Mouse (Mus musculus) fibroblast of lung, adult 2 months (primary cell): ENCODE data around the gene Nradd.

Experiments
- DNase-seq: peaks from one replicate; pipeline ENCODE4 v3.0.0-alpha.2; 2011; ENCODE audit warnings: low read depth

Nradd gene

DNA sequence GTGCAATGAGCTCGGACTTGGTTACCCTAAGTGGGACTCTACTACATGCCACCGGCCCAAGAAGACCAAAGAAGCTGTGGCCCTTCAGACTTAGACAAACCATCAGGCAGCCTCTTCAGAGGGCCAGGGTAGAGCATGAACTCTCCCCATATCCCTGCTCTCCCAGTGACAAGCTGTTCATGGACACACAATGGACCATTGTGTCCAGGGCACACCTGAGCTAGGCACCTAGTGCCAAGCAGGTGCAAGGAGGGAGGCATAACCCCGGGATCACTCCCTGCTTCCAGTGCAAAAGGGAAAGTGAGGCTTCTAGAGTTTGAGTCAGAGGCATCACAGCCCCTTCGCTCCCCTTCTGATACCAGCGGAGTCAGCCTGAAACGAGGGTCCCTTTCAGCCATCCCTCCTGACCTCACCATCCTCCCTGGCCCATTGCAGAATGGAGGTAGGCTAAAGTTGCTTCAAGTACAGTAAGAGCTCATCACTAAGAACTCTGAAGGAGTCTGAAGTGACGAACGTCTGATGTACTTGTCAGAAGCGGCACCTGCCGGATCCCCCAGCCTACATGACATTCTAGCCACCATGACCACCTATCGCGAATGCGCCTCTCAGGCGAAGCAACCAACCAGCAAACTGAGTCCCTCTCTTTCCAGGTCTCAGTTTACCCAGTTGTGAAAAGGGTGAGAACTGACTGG is 28.9 kb upstream of the Nradd start:
- DNase-seq, result no peak

DNA sequence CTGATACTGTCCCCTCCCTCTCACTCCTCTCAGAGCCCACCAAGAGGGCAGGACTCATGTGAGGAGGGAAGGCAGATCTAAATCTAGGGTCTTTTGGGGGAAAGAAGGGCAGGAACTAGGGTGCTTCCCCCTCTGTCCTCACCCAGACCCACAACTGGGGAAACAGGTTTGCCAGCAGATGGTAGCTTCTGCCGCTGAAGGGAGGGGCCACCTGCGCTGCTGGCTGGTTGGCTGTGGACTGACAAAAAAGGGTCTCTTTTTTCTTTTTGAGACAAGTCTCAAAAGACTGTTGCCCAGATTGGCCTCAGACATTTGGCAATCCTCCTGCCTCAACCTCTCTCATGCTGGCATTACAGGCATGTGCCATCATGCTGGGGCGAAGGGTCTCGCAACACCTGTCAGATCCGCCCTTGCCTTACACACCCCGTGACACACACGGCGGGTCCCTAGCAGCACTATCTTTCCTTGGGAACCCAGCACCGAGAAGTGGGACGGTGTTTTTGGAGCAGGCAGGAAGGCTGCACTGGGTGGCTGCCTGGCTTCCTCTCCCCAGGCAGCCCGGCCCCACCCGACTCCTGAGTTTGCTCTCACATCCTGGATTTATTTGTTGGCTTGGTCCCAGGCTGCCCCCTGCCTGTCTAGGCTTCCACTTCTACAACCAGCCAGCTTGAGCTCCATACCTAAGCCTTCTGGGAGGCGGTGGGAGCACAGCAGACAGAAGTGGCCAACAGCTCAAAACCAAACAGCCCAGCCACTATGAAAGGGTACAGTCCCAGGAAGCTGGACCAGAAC is 27.9 kb upstream of the Nradd start:
- DNase-seq, result no peak

DNA sequence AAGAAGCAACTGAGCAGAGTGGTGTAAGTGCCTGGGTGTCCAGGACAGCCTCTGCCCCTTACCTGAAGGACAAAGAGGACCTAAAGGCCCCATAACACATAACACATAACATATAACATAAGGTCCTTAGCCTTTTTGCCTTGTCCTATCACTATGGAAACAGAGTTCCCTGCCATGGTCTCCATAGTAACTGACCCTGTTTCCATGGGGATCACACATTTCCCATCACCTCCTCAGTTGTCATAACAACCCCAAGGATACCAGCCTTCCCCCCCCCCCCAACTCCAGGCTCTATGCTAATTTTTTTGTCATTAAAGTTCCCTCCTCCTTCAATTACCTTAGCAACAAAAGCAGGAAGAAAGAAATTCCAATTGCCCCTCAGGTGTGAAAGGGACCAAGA is 25.5 kb upstream of the Nradd start:
- no peak for DNase-seq

DNA sequence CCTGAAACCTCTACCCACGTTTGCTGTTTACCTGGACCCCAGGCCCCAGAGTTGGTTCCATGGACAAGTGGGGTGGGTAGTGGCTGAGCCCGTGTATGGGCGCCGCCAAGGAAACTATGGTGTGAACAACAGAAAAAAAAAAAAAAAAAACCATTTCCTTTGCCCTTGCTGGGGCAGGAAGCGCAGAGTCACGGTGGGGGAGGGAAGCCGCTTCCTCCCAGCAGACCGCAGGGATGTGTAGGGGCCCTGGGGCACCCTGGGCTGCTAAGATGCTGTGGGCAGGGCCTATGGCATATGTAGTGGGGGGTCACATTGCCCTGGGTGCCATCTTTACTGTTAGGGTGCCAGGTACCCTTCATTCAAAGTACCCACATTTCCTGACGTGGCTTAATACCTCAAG is 21.0 kb upstream of the Nradd start:
- DNase-seq, result no peak

DNA sequence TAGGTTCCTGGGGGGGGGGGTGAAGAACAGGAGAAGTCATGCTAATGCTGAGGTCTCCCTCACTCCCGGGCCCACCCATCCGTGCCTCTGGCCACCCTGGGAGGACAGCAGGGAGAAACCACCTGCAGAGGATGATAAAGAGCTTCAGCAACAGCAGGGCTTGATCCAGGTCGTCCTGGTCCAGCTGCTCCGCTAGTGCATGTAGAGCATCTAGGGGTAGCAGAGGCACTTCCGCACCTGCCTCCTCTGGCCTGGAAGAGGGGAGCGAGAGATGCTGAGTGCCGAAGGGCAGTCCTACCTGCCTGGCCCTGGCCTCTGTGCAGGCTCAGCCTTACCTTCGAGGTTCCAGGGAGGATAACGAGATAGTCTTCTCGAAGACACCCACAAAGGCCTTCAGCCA is 20.0 kb upstream of the Nradd start:
- no peak for DNase-seq

DNA sequence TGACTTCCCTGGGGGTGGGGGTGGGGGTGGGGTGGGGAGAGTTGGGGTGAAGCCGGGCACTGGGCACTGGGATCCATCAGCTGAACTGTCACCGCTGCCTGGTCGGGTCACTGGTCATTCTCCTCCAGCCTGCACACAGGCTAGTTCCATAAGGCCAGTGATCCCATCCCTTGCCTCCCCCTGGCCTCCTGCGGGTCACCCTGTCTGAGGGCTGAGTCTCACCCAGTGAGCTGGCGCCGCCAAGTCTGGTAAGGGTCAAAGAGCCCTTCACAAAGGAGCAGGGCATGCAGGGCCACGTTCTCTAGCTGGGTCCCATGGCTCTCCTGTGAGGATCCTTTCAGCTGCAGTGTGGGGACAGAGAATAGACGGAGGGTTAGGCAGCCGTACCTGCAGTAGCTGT is 19.5 kb upstream of the Nradd start:
- DNase-seq, result no peak

DNA sequence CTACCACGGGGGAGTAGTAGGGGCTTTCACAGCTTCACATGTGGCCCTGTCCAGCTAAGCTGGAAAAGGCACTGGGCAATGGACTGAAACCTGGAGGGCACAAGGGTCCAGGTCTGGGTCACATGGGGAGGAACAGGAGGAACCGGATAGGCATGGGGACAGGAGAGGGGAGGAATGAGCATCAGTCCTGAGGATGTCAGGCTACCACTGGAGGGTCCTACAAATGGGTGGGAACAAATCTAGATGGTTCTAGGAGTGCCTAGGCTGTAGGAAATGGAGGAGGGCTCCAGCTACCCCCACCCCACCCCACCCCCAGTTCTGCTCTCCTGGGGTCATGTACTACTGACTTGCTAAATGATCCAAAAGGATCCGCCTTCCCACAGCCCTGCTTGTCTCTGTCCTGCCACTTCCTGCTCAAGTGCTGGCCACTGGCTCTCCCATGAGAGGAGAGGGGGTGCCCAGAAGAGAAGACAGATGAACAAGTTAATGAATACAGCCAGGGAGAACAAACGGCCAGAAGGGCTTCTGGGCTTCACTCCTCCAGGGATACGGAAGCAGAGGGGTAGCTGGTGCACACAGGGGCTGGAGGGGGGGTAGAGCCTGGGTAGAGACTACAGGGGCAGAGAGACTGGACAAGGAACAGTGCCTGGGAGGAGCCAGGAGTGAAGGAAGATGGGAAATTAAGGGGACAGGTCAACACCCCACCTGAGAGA is 18.7 kb upstream of the Nradd start:
- no peak for DNase-seq

DNA sequence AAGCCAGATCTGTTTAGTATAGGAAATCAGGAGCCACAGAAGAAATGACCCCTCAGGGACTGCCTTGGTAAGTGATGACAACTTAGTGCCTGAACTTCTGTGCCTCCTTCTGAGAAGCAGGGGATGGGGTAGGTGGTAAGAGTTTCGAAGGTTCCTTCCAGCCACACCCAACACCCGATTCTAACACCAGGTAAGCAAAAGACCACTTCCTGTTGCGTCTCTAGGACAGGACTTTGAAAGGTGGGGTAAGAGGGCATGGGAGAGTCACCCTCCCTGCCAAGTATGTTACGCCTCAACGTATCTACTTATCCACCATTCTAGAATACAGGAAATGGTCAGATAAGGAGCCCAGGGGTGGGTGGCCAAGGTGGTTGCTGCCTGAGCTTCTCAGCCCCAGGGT is 16.8 kb upstream of the Nradd start:
- no peak for DNase-seq

DNA sequence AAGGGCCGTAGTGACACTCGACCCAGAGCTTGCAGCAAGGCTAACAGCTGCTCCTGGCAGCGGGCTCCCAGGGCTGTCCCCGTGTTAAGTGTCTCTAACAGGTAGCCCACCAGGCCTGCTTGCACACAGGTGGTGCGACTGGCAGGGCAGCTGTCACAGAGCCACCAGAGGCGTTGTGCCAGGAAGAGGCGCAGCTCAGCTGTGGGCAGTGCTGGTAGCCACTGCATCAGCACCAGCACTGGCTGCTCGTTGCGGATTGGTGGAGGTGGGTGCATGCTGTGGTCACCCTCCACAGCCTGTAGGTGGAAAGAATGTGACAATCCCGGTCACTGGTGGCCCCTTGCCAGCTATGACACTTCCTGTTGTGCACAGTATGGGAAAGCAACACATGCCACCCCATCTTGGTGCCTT is 14.4 kb upstream of the Nradd start:
- DNase-seq, result no peak

DNA sequence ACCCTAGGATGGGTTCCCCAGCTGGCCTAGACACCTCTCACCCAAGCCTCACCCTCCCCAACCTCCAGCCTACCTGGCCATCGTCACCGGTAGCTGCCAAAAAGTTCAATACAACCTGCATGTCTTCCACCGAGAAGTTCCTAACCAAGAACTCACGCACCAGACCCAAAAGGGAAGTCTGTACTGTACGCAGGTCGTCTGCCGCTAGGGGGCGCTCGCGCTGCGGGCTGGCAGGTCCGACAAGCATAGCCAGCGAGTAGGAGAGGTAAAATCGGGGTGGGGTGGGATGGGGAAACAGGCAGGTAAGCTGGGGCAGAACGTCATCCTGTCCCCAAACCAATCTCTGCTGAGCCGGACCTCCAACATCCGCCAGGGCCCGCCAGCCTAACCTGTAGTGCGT is 11.0 kb upstream of the Nradd start:
- no peak for DNase-seq

DNA sequence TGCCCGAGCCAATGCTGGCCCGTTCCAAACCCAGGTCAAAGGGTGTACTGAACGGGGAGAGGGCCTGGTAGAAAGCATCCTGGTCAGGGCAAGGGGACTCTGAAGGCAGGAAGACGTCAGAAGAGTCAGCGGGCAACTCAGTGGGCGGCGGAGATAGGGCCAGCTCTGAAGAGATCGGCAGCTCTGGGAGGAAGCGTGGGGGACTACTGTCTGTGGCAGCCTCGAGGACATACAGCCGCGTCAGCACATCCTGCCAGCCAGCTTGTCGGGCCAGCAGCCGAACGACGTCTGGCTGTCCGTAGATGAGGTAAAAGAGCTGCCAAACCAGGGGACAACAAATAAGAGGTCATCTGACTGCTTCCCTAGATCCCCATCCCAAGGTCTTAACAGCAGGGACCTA is 9.6 kb upstream of the Nradd start:
- DNase-seq, result no peak

DNA sequence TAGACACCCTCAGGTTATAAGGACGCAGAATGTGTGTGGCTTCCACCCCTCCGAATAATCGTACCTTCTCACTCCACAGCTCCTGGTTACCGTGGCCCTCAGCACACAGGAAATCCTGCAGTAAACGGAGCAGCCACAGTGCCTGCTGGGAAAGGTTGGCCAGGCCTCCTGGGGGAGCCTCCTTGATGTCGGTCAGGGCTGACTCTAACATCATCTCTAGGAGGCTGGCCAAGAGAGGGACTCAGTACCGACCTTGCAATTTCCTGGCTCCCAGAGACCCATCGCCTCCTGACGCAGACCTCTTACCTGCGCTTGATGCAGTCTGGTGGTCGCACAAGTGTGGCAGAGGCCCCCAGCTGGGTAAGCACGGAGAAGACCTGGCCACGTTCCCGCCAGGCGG is 8.4 kb upstream of the Nradd start:
- no peak for DNase-seq

DNA sequence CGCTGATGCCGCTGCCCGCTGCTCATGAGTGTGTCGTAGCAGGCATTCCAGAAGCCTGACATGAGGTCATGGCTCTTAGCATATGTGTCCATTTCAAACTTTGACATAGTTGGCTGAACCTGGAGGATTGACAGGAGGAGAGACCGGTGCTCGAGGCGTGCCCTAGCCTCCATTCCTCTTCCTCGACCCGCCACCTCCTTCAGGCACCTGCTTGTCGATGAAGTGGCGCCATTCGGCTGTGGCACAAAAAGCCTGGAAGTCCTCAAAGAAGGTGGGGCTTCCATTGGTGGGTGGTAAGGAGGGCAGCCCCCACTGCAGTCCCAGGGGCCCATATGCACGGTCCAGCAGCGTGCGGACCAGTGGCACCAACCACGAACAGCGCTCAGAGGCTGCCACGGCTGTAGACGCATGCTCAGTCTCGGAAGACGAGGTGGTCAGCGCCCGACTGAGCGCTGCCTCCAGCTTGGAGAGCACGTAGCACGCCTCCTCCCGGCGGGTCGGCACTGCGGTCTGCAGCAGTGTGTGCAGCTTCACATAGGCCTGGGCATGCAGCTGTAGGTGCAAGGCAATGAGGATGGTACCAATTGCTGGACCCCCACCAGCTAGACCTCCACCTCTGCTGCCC is 7.5 kb upstream of the Nradd start:
- no peak for DNase-seq

DNA sequence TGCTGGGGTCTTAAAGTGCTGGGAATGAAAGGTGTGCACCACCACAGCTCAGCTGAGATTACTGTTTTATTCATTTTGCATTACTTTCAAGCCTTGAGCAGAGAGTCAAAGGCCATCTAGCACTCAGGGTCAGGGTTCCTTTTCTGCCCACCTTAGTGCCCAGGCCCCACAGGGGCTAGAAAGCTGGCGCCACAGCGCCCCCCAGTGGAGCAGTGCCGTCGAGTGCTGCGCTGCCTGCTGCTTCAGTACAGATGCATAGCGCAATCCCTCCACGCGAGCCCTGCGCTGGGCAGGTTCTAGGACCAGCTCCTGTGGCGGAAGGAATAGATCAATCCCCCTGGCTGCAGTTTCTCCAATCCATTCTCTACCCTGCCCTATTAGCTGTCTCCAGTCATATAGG is 6.9 kb upstream of the Nradd start:
- no peak for DNase-seq

DNA sequence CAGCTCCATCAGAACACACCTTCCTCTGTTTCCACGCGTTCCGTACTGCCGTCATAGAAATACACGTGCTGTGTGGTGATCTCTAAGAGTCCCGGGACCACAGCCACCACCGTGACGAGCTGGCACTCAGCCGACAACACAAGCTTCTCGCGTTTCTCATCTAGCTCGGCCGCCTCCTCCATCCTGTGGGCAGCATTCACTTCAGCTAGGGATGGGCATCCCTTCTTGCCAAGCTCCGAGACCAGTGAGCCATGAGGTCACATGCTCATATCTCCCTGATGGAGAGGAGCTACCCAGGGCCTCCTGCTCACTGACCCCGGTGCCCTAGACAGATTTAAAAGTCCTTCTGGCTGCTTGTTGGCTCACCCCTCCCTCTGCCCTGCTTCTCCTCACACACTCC is 5.9 kb upstream of the Nradd start:
- DNase-seq, result no peak

DNA sequence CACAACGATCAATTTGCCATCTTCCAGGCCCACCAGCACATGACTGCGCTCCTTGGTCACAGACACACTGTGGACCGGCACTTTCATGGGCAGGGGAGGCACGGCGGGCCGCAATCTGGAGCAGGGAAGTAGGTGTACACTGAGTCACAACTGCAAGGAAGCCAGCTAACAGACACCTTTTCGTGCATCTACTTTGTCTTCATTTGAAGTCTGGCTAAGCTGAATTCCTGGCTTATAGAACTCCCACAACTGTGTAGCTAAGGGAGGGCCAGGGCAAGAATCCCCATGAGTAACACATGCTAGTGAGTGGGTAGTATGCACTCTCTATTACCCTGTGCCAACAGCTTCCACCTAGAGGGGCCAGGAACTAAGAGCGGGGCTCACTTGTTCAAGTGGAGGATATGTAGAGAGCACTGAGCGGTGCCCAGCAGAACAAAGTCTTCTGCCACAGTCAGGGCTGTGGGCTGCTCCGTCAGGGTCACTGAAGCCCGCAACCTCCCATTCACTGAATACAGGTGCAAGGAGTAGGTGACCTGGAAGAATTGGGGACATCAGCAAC is 1.2 kb upstream of the Nradd start:
- no peak for DNase-seq

DNA sequence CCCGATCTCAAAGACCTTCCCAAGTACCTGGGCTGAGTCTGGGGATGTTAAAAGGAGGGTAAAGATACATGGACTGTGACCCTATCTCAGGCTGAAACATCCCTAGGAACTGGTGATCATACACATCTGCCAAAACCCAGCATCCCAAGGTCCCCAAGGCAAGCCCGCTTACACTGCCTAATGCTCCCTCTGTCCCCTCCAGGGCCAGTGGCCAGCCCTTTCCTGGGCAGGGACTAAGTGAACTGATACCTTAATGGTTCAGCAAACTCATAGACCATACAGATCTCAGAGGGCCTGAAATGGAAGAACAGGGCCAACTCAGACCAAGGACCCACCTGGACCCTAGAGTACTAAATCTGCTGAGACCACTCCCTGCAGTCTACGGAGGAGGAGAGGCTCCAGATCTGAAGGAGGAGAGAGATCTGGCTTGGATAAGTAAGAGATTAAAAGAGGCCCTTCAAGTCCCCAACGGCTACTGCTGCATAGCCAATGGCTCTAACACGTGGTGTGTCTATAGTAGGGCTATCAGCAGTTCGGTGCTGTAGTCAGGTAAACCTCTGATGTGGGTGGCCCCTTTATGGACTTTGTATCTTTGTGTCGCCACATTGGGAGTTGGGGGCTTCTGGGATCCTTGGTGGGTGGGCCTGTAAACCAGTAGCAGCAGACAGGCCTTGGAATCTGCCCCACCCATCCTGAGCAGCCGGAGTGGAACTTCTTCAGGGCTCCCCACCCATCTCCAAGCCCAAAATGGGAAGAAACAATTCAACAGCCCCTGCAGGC is 646 bp downstream of the Nradd start:
- no peak for DNase-seq

DNA sequence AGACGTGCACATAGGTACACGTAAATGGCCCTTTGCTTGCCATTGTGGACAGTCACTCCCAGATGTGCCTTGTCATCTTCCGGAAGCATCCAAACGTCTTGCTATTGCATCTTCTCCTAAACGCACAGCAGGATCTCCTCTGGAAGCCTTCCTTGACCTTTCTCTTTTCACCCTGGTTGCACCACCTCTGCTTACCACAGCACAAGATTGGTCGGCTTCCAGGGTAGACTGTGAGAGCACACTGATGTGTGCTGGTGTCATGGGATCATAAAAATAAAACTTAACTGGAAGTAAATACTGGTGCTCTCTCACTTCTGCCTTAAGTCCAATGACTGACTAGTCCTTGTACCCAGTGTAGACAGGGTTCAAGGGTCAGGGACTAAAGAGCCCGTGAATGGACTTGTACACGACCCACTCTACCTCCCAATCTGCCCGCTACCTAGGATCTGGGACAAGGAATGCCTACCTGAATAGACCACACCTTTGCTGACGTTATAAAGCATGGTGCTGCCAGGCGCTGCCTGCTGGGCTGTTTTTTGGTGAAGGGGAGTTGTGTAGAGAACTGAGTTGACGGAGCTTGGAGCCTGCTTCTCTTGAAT is 1.5 kb downstream of the Nradd start:
- no peak for DNase-seq

DNA sequence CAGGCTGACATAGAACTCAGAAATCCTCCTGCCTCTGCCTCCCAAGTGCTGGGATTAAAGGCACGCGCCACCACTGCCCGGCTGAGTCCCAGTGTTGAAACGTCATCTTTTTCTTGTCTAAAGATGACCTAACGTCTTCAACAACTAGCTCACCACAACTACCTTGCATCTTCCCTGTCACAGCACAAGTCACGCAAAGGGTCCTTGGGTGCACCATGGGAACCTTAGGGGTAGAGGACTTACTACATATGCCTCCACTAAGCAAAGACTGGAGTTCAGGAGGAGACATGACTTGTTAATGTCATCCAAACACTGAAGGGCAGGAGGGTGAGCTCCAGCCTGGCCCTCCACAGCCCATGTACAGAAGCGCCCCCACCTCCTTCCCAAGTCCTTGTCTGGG is 3.6 kb downstream of the Nradd start:
- DNase-seq, result no peak

DNA sequence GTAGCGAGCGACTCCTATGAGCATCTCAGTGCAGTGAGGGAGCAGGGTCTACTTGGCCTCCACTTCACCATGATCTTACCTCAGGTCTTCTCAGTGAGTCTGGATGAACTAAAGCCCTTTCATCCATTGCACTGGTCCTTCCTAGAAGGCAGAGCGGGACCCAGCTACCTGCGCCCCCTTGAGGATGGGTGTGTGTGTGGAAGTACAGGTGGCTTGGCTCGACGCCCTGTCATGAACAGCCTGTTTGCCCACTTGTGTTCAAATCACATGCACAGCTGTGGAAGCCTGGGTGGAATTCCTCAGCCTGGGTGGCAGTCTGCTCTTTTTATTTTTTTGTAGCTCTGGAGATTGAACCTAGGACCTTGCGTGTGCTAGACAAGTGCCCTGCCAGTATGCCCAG is 4.1 kb downstream of the Nradd start:
- no peak for DNase-seq

DNA sequence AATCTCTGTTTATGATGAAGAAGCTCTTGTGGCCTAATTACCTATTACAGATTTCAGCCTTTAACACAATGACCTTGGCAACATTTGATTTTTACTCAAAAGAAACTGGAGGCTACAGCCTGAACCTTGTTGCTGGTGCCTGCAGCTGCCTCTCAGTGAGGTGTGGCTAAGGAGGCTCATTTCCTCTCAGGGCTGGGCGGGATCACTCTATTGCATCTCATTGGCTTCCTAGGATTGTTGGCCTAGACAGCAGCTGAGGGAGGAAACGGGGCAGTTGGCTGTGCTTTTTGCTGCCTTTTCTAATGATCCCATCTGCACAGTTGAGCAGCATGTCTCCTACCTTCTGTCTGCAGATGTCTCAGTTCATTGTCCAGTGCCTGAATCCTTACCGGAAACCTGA is 7.2 kb downstream of the Nradd start:
- DNase-seq, result no peak
